In the genomic region with DNA sequence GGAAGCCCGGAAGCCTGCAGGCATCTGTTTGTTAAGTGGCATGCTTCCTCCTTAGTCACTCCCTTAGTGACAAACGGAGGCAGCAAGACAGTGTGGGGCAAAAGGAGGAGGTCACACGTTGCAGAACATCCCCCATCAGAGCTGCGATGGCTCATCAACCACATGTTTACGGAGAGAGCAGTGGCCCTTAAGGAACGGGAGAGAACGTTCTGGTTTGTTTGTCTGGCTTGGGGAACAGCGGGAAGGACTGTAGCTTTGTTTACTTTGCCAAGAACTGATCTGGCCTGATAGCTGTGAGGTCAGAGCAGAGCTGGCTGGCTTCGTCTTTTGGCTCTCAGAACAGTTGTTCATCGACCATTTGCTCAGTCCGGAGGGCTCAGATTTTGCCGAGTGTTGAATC, we compare ENCODE assay signal across 8 mouse cellular contexts. TPM values are rescaled to one million over a fixed set of nuclear protein-coding genes. Genes with fewer than 3 reads are reported as not detected.
DNase-seq lines count a peak whose midpoint lies in the region; ATAC-seq lines count a peak whose summit lies in the region.

No protein-coding gene starts in this region.

- WGBS in embryonic facial prominence, embryonic 15.5 days, result 17% methylated on average over 12 of the region's 12 CpGs

- no peaks in the 10 kb centered on the region for H3K9me3 ChIP-seq in embryonic facial prominence, embryonic 15.5 days (replicated peaks)

- H3K27me3 ChIP-seq in embryonic facial prominence, embryonic 15.5 days, result no peaks in the 10 kb centered on the region

- no peak overlapping the region for H3K4me3 ChIP-seq in embryonic facial prominence, embryonic 15.5 days (replicated peaks)

- no peak overlapping the region for H3K9ac ChIP-seq in embryonic facial prominence, embryonic 15.5 days

- no peaks in the 10 kb centered on the region for H3K36me3 ChIP-seq in embryonic facial prominence, embryonic 15.5 days

- ATAC-seq in embryonic facial prominence, embryonic 15.5 days (ENCODE audit: insufficient number of reproducible peaks, low FRiP score, low TSS enrichment, low read depth), result peak; percentile 34; the same call in 1 of the 2 replicates
- no peak for ATAC-seq in megakaryocyte progenitor cell, adult 5-6 weeks (replicated peaks; ENCODE audit: poor library complexity)

- intact Hi-C loops in left cerebral cortex, postnatal 25 days (cut with DNase I), result no loop called here

- DNase-seq in left cerebral cortex, adult 18-20 months (ENCODE audit: low spot score in 2 of 2), result peak; percentile 14 to 17
- DNase-seq in left cerebral cortex, postnatal 25 days (ENCODE audit: low spot score in 2 of 2), result no peak
- DNase-seq in adrenal gland, postnatal 14 days, result peak; percentile 49
- peak; percentile 47 for DNase-seq in kidney, adult 18-20 months
- peak; percentile 89 for DNase-seq in lung, postnatal 36 days
- DNase-seq in left cerebral cortex, adult 11 months (ENCODE audit: low spot score), result no peak

- H3K4me1 ChIP-seq in embryonic facial prominence, embryonic 15.5 days, result peaks cover 36% of the 10 kb centered on the region

- H3K27ac ChIP-seq in embryonic facial prominence, embryonic 15.5 days (replicated peaks), result peak overlapping the region; percentile 48

- H3K4me2 ChIP-seq in embryonic facial prominence, embryonic 15.5 days (replicated peaks), result no peak overlapping the region

RNA-seq across cellular contexts. Expression of a gene that starts 32.3 kb away (rescaled TPM):
- 10 to 100 TPM; 35.5 to 37.2 TPM for total RNA-seq in left cerebral cortex, adult 18-20 months (2021)
- total RNA-seq in left cerebral cortex, postnatal 25 days (2021), result 10 to 100 TPM; 38.2 to 39.3 TPM
- total RNA-seq in adrenal gland, postnatal 14 days (2021), result 24.6 and 27.8 TPM in 2 replicates
- 32.4 and 36.4 TPM in 2 replicates for polyA plus RNA-seq in embryonic facial prominence, embryonic 15.5 days (2015; fragmentation: Nextera tagmentation; extraction: Ambion mirVana)
- total RNA-seq in megakaryocyte progenitor cell, adult 5-6 weeks (2015), result 21.3 and 23.3 TPM in 2 replicates
- 26.1 and 33.5 TPM in 2 replicates for total RNA-seq in megakaryocyte progenitor cell, adult 5-6 weeks (2017)

RNA-seq across cellular contexts. Expression of a gene that starts 35.1 kb away (rescaled TPM):
- total RNA-seq in left cerebral cortex, adult 18-20 months (2021), result 10 to 100 TPM; 34.7 to 37.2 TPM
- 10 to 100 TPM; 23.9 to 32.1 TPM for total RNA-seq in left cerebral cortex, postnatal 25 days (2021)
- total RNA-seq in adrenal gland, postnatal 14 days (2021), result 12.6 and 15.6 TPM in 2 replicates
- polyA plus RNA-seq in embryonic facial prominence, embryonic 15.5 days (2015; fragmentation: Nextera tagmentation; extraction: Ambion mirVana), result 6.0 and 6.9 TPM in 2 replicates
- 1.1 and 1.9 TPM in 2 replicates for total RNA-seq in megakaryocyte progenitor cell, adult 5-6 weeks (2015)
- 0.75 and 1.0 TPM in 2 replicates for total RNA-seq in megakaryocyte progenitor cell, adult 5-6 weeks (2017)

Comparison
In these comparisons a context has a peak if more than half of its experiments do, and no peak if none do; other contexts are left out.
1. DNase-seq: peak in left cerebral cortex, adult 18-20 months (2 of 2), adrenal gland, postnatal 14 days (single experiment), kidney, adult 18-20 months (single experiment) and lung, postnatal 36 days (single experiment); none in left cerebral cortex, postnatal 25 days (0 of 2) and left cerebral cortex, adult 11 months (single experiment).